Mouse (Mus musculus) heart, adult 2 months (tissue): ENCODE results near the gene Cdkl3. TPM values are rescaled to one million over a fixed set of nuclear protein-coding genes. Genes with fewer than 3 reads are reported as not detected.

Experiments
- DNase-seq, 2 experiments: peaks; one replicate each; pipeline ENCODE4 v3.0.0; 2021
- H3K27ac ChIP-seq: fragments of 200-600 bp; 2 replicates; pipeline ENCODE4 v1.8.1; 2022
- H3K27me3 ChIP-seq: fragments of 200-500 bp; 2 replicates; pipeline ENCODE4 v1.6.1; 2012; ENCODE audit warnings: mild to moderate bottlenecking, low read length, inconsistent platforms, mixed read lengths; ENCODE audit not compliant: control insufficient read depth, insufficient read depth
- H3K36me3 ChIP-seq: fragments of 200-500 bp; 2 replicates; pipeline ENCODE4 v1.6.1; 2012; ENCODE audit warnings: low read length, inconsistent platforms; ENCODE audit not compliant: control insufficient read depth, insufficient read depth
- H3K4me1 ChIP-seq: fragments of 200-500 bp; 2 replicates; pipeline ENCODE4 v1.6.1; 2011; ENCODE audit warnings: low read length; ENCODE audit not compliant: control insufficient read depth, insufficient read depth
- H3K4me3 ChIP-seq: fragments of 200-600 bp; 2 replicates; pipeline ENCODE4 v1.8.1; 2022
- H3K79me2 ChIP-seq: fragments of 200-500 bp; replicated peaks from 2 replicates; pipeline ENCODE4 v1.6.1; 2012; ENCODE audit warnings: mild to moderate bottlenecking, inconsistent platforms, low read length, moderate library complexity, mixed read lengths; ENCODE audit not compliant: control insufficient read depth, insufficient read depth
- H3K9ac ChIP-seq: fragments of 200-500 bp; 2 replicates; pipeline ENCODE4 v1.6.1; 2012; ENCODE audit warnings: low read depth, mild to moderate bottlenecking, control low read depth, inconsistent platforms, low read length, mixed read lengths
- CTCF ChIP-seq: fragments of 200-600 bp; IDR thresholded peaks from 2 replicates; pipeline ENCODE4 v1.8.1; 2022; ENCODE audit warnings: antibody characterized with exemption, mild to moderate bottlenecking, moderate library complexity
- EP300 ChIP-seq: fragments of 200-500 bp; IDR thresholded peaks from 2 replicates; pipeline ENCODE4 v1.6.1; 2011; ENCODE audit warnings: low read depth, low read length, control low read depth; ENCODE audit not compliant: insufficient read depth
- POLR2A ChIP-seq: fragments of 200-500 bp; IDR thresholded peaks from 2 replicates; pipeline ENCODE4 v1.6.1; 2011; ENCODE audit warnings: mild to moderate bottlenecking, low read depth, low read length, control low read depth; ENCODE audit not compliant: insufficient read depth
- WGBS: fragments of 180-500 bp; shearing (Covaris S2); methylation state at CpG from one replicate; pipeline ENCODE4 v1.1.7; 2018; 5-methylcytosine and 5-hydroxymethylcytosine counted together
- intact Hi-C: fragments of 180-260 bp; cut with DNase I; formaldehyde crosslinking; loops from one replicate; pipeline ENCODE4 v1.15.1; 2025
- polyA plus RNA-seq: library from polyadenylated mRNA; depleted of rRNA; stranded (reverse); fragments of >200 nt; gene quantifications from 2 replicates; pipeline ENCODE4 v1.2.3, GENCODE M21; 2012
- total RNA-seq, 2 experiments: library from RNA; stranded (reverse); gene quantifications; 2 replicates each; pipeline ENCODE4 v1.2.3; 2021

The Cdkl3 gene
- total and polyA plus RNA-seq, 3 experiments: 3.0 to 5.2 (median 4.6) TPM

GRCm38 (mm10) chr11:51961761-51962160 is 42.3 kb upstream of the Cdkl3 start:
- no peak overlapping the region for H3K27ac ChIP-seq
- intact Hi-C loops: no loop called here
- TF ChIP-seq CTCF (no peak), EP300 (no peak), POLR2A (no peak)
- H3K9ac ChIP-seq: no peak overlapping the region
- H3K36me3 ChIP-seq: no peaks in the 10 kb centered on the region
- no peaks in the 10 kb centered on the region for H3K79me2 ChIP-seq
- DNase-seq: no peak
- no peaks in the 10 kb centered on the region for H3K4me1 ChIP-seq
- H3K4me3 ChIP-seq: no peak overlapping the region
- whole genome bisulfite sequencing: 94% methylated on average over 8 of the region's 8 CpGs
- H3K27me3 ChIP-seq: no peaks in the 10 kb centered on the region

GRCm38 (mm10) chr11:51962277-51962676 is 41.7 kb upstream of the Cdkl3 start:
- Histone ChIP-seq H3K36me3 (no peaks in the 10 kb centered on the region), H3K27me3 (no peaks in the 10 kb centered on the region), H3K9ac (no peak overlapping the region), H3K27ac (no peak overlapping the region), H3K79me2 (no peaks in the 10 kb centered on the region), H3K4me3 (no peak overlapping the region), H3K4me1 (no peaks in the 10 kb centered on the region)
- TF ChIP-seq CTCF: no peak
- TF ChIP-seq EP300: no peak
- TF ChIP-seq POLR2A: no peak
- no peak for DNase-seq
- intact Hi-C loops: no loop called here
- 88% methylated on average over 7 of the region's 7 CpGs for WGBS

GRCm38 (mm10) chr11:51966651-51967050 is 37.4 kb upstream of the Cdkl3 start:
- TF ChIP-seq EP300: no peak
- no peak for TF ChIP-seq CTCF
- no peak for TF ChIP-seq POLR2A
- Histone ChIP-seq H3K4me3 (no peak overlapping the region), H3K79me2 (no peaks in the 10 kb centered on the region), H3K27ac (no peak overlapping the region), H3K4me1 (peaks cover 2% of the 10 kb centered on the region), H3K9ac (no peak overlapping the region), H3K27me3 (no peaks in the 10 kb centered on the region), H3K36me3 (no peaks in the 10 kb centered on the region)
- WGBS: 80% methylated on average over 5 of the region's 5 CpGs
- no peak for DNase-seq
- intact Hi-C loops: loop anchor here (1.0 to 2.0 kb wide), 4 partner anchors 34 to 146 kb away; partner anchors contain the start of gene Ube2b

GRCm38 (mm10) chr11:51967443-51968401 is 36.3 kb upstream of the Cdkl3 start, which contains the start of gene Cdkn2aipnl:
Gene Cdkn2aipnl (plus strand): TSS chr11:51967661.
- Histone ChIP-seq H3K27me3 (no peaks in the 10 kb centered on the region), H3K36me3 (no peaks in the 10 kb centered on the region), H3K27ac (peak within 1 kb of the TSS; percentile 75), H3K4me1 (peaks cover 2% of the 10 kb centered on the region), H3K79me2 (no peaks in the 10 kb centered on the region), H3K4me3 (peak within 1 kb of the TSS; percentile 73), H3K9ac (peak within 1 kb of the TSS; percentile 75)
- TF ChIP-seq EP300 (peak; percentile 89; the same call in 1 of the 2 replicates), POLR2A (0 out of 2 replicates have a peak, but pooled peaks have one; percentile 50), CTCF (peak; percentile 93)
- 2% methylated on average over 63 of the region's 63 CpGs for WGBS
- peak; percentile 95 to 99 for DNase-seq
- intact Hi-C loops: loop anchor here (1.0 to 2.0 kb wide), 4 partner anchors 33 to 147 kb away; partner anchors contain the start of gene Ube2b

GRCm38 (mm10) chr11:51968896-51969295 is 35.1 kb upstream of the Cdkl3 start:
- no peak for DNase-seq
- WGBS: 85% methylated on average over 9 of the region's 9 CpGs
- no peak overlapping the region for H3K9ac ChIP-seq
- TF ChIP-seq EP300 (no peak), CTCF (no peak)
- no peaks in the 10 kb centered on the region for H3K79me2 ChIP-seq
- H3K36me3 ChIP-seq: no peaks in the 10 kb centered on the region
- H3K4me1 ChIP-seq: peaks cover 2% of the 10 kb centered on the region
- H3K27ac ChIP-seq: no peak overlapping the region
- no peak overlapping the region for H3K4me3 ChIP-seq
- H3K27me3 ChIP-seq: no peaks in the 10 kb centered on the region
- intact Hi-C loops: no loop called here

GRCm38 (mm10) chr11:51969511-51969910 is 34.5 kb upstream of the Cdkl3 start:
- no peaks in the 10 kb centered on the region for H3K79me2 ChIP-seq
- H3K27ac ChIP-seq: no peak overlapping the region
- DNase-seq: no peak
- H3K4me3 ChIP-seq: no peak overlapping the region
- H3K4me1 ChIP-seq: peaks cover 2% of the 10 kb centered on the region
- intact Hi-C loops: no loop called here
- WGBS: 97% methylated on average over 2 of the region's 2 CpGs
- H3K36me3 ChIP-seq: no peaks in the 10 kb centered on the region
- no peaks in the 10 kb centered on the region for H3K27me3 ChIP-seq
- H3K9ac ChIP-seq: no peak overlapping the region
- no peak for TF ChIP-seq EP300
- no peak for TF ChIP-seq POLR2A
- TF ChIP-seq CTCF: no peak
